Mouse (Mus musculus) neural tube, embryonic 14.5 days (tissue): ENCODE results near the gene Asic4. TPM values are rescaled to one million over a fixed set of nuclear protein-coding genes. Genes with fewer than 3 reads are reported as not detected.
A peak's percentile ranks its signal among the peaks of the same experiment; 100 is the strongest.

Experiments
- ATAC-seq: fragments of 200-750 bp; cut with Nextera tagmentation; 2 replicates; pipeline ENCODE4 v1.8.0; 2017; ENCODE audit warnings: low read depth, mild to moderate bottlenecking, moderate TSS enrichment, moderate library complexity
- H3K27ac ChIP-seq: fragments of 300-500 bp; sonication (generic); 2 replicates; pipeline ENCODE4 v1.5.1; 2014; ENCODE audit warnings: low read depth, mild to moderate bottlenecking, control low read depth, low read length, moderate library complexity, mixed read lengths
- H3K27me3 ChIP-seq: fragments of 300-500 bp; sonication (generic); 2 replicates; pipeline ENCODE4 v1.6.1; 2014; ENCODE audit warnings: low read length; ENCODE audit not compliant: control insufficient read depth, insufficient read depth
- H3K36me3 ChIP-seq: fragments of 300-500 bp; sonication (generic); 2 replicates; pipeline ENCODE4 v1.6.1; 2014; ENCODE audit warnings: low read length, mixed read lengths; ENCODE audit not compliant: control insufficient read depth, insufficient read depth
- H3K4me1 ChIP-seq: fragments of 300-500 bp; sonication (generic); 2 replicates; pipeline ENCODE4 v1.6.1; 2014; ENCODE audit warnings: low read length; ENCODE audit not compliant: control insufficient read depth, insufficient read depth
- H3K4me2 ChIP-seq: fragments of 300-500 bp; sonication (generic); 2 replicates; pipeline ENCODE4 v1.6.1; 2014; ENCODE audit warnings: mild to moderate bottlenecking, low read depth, low read length, control low read depth
- H3K4me3 ChIP-seq: fragments of 300-500 bp; sonication (generic); 2 replicates; pipeline ENCODE4 v1.5.1; 2014; ENCODE audit warnings: low read depth, low read length, control low read depth, mixed read lengths
- H3K9ac ChIP-seq: fragments of 300-500 bp; sonication (generic); replicated peaks from 2 replicates; pipeline ENCODE4 v1.6.1; 2014; ENCODE audit warnings: low read depth, mild to moderate bottlenecking, control low read depth, low read length, mixed read lengths
- H3K9me3 ChIP-seq: fragments of 300-500 bp; sonication (generic); 2 replicates; pipeline ENCODE4 v1.6.1; 2016; ENCODE audit warnings: low read length; ENCODE audit not compliant: control insufficient read depth
- WGBS: fragments of 180-500 bp; shearing (Covaris S2); extraction: QIAGEN DNeasy Blood & Tissue Kit; methylation state at CpG from one replicate; pipeline ENCODE4 v1.1.7; 2014; 5-methylcytosine and 5-hydroxymethylcytosine counted together
- polyA plus RNA-seq: library from polyadenylated mRNA; unstranded; fragments of >200 nt; fragmentation: Nextera tagmentation; extraction: Ambion mirVana; gene quantifications from 2 replicates; pipeline ENCODE4 v1.2.1, GENCODE M21; 2014

Gene Asic4
- polyA plus RNA-seq, 1 experiment from 2014 or later: 6.9 TPM

DNA sequence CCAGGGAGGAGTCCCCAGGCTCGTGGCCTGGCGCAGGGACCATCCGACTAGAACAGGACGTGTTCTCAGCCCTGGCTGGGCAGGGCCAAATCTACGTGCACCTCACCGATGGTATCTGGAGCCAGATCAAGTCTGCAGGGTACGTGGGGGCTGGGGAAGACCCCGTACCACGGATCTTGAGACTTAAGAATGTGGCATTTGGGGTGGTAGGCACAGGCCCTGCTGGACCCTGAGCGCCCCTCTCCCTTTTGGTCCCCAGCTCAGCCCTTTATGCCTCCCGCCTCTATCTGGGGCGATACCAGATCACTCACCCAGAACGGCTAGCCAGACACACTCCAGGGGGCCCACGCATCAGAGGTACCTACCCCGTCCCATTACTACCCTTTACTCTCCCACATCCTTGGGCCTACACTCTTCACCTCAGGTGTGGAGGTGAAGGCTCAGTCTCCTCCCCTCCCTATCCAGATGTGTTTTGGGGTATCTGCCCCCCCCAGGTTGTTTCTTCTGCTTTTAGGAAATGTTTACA lies 8.7 kb upstream of the Asic4 start:
- H3K4me1 ChIP-seq: peaks cover 51% of the 10 kb centered on the region

DNA sequence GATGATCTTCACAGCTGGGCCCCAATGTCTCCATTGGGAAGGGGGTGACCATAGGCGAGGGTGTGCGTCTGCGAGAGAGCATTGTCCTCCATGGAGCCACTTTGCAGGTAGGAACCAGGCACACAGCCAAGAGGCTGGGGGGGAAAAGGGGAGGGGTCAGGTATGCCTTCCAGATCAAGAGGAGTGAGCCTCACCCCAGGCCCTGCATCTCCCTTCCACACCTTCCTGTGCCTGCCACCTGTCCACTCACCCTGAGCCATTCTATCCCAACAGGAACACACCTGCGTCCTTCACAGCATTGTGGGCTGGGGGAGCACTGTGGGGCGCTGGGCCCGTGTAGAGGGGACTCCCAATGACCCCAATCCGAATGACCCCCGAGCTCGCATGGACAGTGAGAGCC lies 8.1 kb upstream of the Asic4 start:
- ATAC-seq: no peak
- no peaks in the 10 kb centered on the region for H3K27me3 ChIP-seq
- H3K4me1 ChIP-seq: peaks cover 52% of the 10 kb centered on the region
- no peak overlapping the region for H3K9ac ChIP-seq
- WGBS: 85% methylated on average over 9 of the region's 9 CpGs
- H3K27ac ChIP-seq: peak overlapping the region; percentile 80
- no peak overlapping the region for H3K4me2 ChIP-seq
- no peaks in the 10 kb centered on the region for H3K9me3 ChIP-seq
- no peak overlapping the region for H3K4me3 ChIP-seq
- no peaks in the 10 kb centered on the region for H3K36me3 ChIP-seq

More for the DNA sequence above, 8.7 kb upstream of the Asic4 start:
- ATAC-seq: no peak
- Histone ChIP-seq H3K27me3 (no peaks in the 10 kb centered on the region), H3K36me3 (no peaks in the 10 kb centered on the region), H3K4me3 (no peak overlapping the region), H3K9me3 (no peaks in the 10 kb centered on the region), H3K4me2 (no peak overlapping the region), H3K9ac (no peak overlapping the region), H3K27ac (0 out of 2 replicates have a peak overlapping the region, but pooled peaks have one; percentile 80)
- WGBS: 88% methylated on average over 15 of the region's 15 CpGs

DNA sequence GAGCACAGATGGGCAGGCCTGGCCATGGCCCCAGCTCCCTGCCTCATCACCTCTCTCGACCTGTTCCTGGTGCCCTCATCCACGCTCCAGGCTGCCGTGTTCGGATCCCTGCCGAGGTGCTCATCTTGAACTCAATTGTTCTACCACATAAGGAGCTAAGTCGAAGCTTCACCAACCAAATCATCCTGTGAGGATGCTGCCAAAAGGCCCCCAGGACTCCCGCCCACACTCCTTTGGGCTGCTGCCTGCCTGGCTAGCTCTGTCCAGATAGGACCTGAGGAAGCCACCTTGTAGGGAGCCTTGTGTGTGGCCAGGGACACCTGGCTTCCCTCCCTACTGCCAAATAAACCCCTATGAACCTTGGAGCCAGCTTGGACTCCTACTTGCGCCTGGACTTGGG lies 7.4 kb upstream of the Asic4 start:
- no peaks in the 10 kb centered on the region for H3K36me3 ChIP-seq
- H3K27ac ChIP-seq: peak overlapping the region; percentile 80
- H3K9me3 ChIP-seq: no peaks in the 10 kb centered on the region
- H3K4me1 ChIP-seq: peaks cover 59% of the 10 kb centered on the region
- no peak overlapping the region for H3K9ac ChIP-seq
- H3K4me2 ChIP-seq: no peak overlapping the region
- 32% methylated on average over 8 of the region's 8 CpGs for WGBS
- no peaks in the 10 kb centered on the region for H3K27me3 ChIP-seq
- ATAC-seq: no peak
- H3K4me3 ChIP-seq: no peak overlapping the region

DNA sequence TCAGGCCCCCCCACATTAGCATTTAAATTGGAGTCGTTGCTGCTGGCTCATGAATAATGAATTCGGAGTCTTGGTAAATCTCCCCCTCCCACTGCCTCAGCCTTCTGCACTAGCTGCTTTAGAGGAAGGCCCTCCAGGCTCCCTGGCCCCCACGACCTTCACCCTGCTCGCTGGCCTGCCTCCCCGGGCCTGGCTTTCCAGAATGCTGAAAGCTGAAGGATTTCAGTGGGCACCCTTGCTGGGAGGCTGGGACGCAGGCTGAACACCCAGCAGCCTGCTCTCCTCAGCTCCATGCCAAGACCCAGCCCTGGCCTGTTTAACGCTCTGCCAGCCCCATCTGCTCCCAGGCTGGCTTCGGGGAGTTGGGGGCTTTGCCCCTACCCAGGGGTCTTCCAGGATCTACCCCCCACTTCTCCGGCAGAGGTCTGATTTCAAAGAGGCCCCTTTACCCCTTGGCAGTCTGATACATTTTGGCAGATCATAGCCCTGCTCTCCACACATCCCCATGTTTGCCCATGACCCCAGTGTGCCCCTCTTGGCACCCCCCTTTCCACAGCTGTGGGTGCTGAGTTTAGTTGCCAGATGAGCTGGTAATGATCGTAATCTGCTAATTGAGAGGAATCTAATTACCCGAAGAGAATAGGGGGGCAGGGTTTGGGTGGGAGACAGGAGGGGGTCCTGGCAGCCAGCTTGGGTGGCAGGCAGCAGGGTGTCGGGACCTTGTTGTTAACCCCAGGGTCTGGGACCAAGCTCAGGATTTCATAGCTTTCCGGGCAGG lies 6.8 kb upstream of the Asic4 start:
- no peak overlapping the region for H3K9ac ChIP-seq
- no peak overlapping the region for H3K4me3 ChIP-seq
- peak overlapping the region; percentile 80 for H3K27ac ChIP-seq
- peak overlapping the region; percentile 25; the same call in 1 of the 2 replicates for H3K4me2 ChIP-seq
- no peaks in the 10 kb centered on the region for H3K27me3 ChIP-seq
- H3K9me3 ChIP-seq: no peaks in the 10 kb centered on the region
- ATAC-seq: peak; percentile 30
- H3K36me3 ChIP-seq: no peaks in the 10 kb centered on the region
- peaks cover 63% of the 10 kb centered on the region for H3K4me1 ChIP-seq
- 8% methylated on average over 13 of the region's 13 CpGs for WGBS

DNA sequence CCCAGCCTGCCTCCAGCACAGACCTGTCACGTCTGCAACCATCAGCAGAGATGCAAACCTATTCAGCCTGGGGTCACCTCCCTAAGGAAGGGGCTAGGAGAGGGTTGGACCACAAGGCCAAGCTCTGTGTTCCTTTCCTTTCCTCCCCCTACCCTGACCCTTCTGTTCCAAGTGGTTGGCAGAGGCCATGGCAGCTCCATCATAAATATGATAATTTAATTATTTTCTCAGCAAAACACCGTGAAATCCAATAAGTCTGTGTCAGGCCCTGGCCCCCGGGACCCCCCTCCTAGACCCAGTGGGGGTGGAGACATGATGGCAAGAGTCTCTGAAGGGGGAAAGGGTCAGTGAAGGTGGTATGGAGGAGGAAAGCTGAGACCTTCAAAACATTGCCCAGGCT lies 6.0 kb upstream of the Asic4 start:
- Histone ChIP-seq H3K9me3 (no peaks in the 10 kb centered on the region), H3K36me3 (no peaks in the 10 kb centered on the region), H3K27me3 (no peaks in the 10 kb centered on the region), H3K4me2 (peak overlapping the region; percentile 25; the same call in 1 of the 2 replicates), H3K27ac (peak overlapping the region; percentile 80), H3K4me3 (no peak overlapping the region), H3K9ac (no peak overlapping the region), H3K4me1 (peaks cover 70% of the 10 kb centered on the region)
- ATAC-seq: no peak
- WGBS: 21% methylated on average over 3 of the region's 3 CpGs

DNA sequence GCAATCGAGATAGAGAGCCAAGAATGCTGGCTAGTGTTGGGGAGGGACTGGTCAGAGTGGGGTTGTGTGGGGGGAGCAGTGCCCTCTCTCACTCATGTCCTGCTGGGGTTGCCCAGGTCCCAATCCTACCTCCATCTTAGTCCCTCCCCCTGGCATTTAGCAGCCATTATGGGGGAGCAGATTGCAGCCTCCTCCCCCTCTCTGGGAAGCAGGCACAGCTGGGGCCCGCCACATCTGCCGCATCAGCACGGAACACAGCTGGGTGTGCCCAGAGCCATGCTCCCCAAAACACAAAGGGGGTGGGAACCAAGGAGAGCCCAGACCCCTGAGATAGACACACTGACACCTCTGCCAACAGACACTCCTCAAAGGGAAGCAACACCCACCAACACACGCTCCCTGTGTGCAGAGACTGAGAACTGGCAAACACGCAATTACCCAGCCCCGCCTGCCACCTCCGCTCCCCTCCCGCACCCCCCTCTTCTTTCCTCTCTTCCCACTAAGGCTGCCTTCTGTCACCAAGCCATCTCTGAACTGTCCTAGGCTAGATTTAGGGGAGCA lies 5.0 kb upstream of the Asic4 start:
- ATAC-seq: peak; percentile 6; the same call in 1 of the 2 replicates
- no peak overlapping the region for H3K9ac ChIP-seq

DNA sequence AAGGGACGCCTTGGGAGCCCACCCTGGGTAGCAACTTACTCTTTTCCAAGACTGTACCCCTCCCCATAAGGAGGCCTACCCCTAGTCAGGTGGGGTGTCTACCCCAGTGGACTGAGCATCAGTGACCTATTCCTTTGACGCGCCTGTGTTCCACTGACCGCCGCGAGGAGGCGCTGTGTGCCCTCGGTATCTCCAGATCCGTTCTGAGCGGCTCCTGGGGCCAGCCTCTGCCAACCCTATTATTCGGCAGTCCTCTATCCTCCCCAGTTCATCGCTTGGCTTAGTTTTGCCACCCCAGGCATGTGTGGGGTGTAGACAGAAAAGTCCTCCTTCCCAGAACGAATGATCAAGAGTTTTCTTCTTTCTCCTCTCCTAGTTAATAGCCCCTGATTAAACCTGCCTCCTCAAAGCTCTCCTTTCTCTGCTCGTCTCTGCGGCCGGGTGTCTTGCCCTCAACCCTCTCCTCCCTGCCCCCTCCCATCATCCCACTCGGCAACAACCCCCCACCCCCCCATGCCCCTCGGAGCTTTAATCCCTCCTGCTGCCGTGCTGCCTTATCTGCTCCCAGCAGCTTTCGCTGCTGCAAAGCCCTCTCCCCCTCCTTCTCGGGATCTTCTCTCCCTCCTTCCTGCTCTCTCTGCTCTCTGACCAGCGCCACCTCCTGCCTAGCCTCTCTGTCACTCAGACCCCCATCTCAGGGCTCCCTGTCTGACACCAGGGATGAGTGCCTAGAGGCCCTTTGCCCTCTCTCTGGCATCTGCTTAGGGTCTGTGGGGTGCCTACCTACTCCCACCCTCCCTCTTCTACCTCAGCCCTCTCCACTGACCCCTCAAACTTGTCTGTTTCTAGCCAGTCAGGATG lies 4.3 kb upstream of the Asic4 start:
- under 1% methylated on average over 22 of the region's 22 CpGs for WGBS
- peaks cover 4% of the 10 kb centered on the region for H3K27me3 ChIP-seq
- no peak overlapping the region for H3K9ac ChIP-seq
- H3K9me3 ChIP-seq: no peaks in the 10 kb centered on the region
- no peaks in the 10 kb centered on the region for H3K36me3 ChIP-seq
- no peak overlapping the region for H3K4me3 ChIP-seq
- H3K27ac ChIP-seq: peak overlapping the region; percentile 74
- peaks cover 85% of the 10 kb centered on the region for H3K4me1 ChIP-seq
- ATAC-seq: peak; percentile 3; the same call in 1 of the 2 replicates
- peak overlapping the region; percentile 32 for H3K4me2 ChIP-seq

More for the DNA sequence above, 5.0 kb upstream of the Asic4 start:
- Histone ChIP-seq H3K4me2 (peak overlapping the region; percentile 32; the same call in 1 of the 2 replicates), H3K27ac (peak overlapping the region; percentile 74), H3K4me3 (no peak overlapping the region), H3K36me3 (no peaks in the 10 kb centered on the region), H3K27me3 (no peaks in the 10 kb centered on the region), H3K9me3 (no peaks in the 10 kb centered on the region), H3K4me1 (peaks cover 78% of the 10 kb centered on the region)
- 7% methylated on average over 8 of the region's 9 CpGs for whole genome bisulfite sequencing

DNA sequence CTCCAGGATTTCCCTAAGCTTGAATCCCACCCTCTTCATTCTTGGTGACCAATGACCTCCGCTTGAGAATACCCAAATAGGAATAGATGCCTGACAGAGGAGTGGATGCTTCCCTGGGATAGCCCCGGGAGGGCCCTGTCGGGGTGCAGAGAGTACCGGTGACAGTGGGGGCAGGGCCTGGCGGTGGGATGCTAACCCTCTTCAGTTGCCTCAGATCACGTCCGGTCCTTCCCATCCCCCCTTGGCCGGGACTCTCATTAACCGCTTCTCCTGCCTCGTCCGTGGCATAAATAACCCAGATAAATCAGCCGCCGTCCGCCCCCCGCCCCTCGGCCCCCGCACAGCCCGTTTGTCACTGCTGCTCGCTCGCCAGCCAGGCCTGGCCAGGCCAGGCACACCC lies 3.6 kb upstream of the Asic4 start:
- 2% methylated on average over 20 of the region's 20 CpGs for WGBS
- no peak overlapping the region for H3K9ac ChIP-seq

More for the DNA sequence above, 3.6 kb upstream of the Asic4 start:
- no peak for ATAC-seq
- H3K27ac ChIP-seq: peak overlapping the region; percentile 74
- H3K9me3 ChIP-seq: no peaks in the 10 kb centered on the region
- peaks cover 4% of the 10 kb centered on the region for H3K27me3 ChIP-seq
- peaks cover 88% of the 10 kb centered on the region for H3K4me1 ChIP-seq
- no peaks in the 10 kb centered on the region for H3K36me3 ChIP-seq
- H3K4me3 ChIP-seq: no peak overlapping the region
- H3K4me2 ChIP-seq: peak overlapping the region; percentile 32; the same call in 1 of the 2 replicates
